Mouse (Mus musculus): ENCODE measurements around the gene Ppm1n. TPM values are rescaled to one million over a fixed set of nuclear protein-coding genes. Genes with fewer than 3 reads are reported as not detected.

Gene Ppm1n
- 0.04 and 1.4 TPM in 2 replicates for polyA plus RNA-seq (2012)

GRCm38 (mm10) chr7:19279581-19280114 lies at the start of gene Ppm1n:
Ppm1n (minus strand) TSS chr7:19280064.

GRCm38 (mm10) chr7:19309884-19310641 lies 30.2 kb upstream of the Ppm1n start, which contains the start of gene Fosb:
Fosb (minus strand) TSS chr7:19310051.

GRCm38 (mm10) chr7:19282385-19282784 lies 2.5 kb upstream of the Ppm1n start, which contains the start of gene Rtn2:
Rtn2 (plus strand) TSS chr7:19282624.

GRCm38 (mm10) chr7:19271238-19272172 lies 8.4 kb downstream of the Ppm1n start, which contains the start of gene Vasp:
Vasp (minus strand) TSS chr7:19271817.

GRCm38 (mm10) chr7:19227883-19228792 lies 51.7 kb downstream of the Ppm1n start, which contains the start of gene Opa3:
Opa3 (plus strand) TSS chr7:19228334.

Other genes with a start within 250 kb of the Ppm1n start
- gene Rsph6a, start 225.4 kb downstream of the Ppm1n start, polyA plus RNA-seq (2012): 0.05 TPM in 1 of 2 replicates, not detected in the other
- gene Dmwd, start 203.8 kb downstream of the Ppm1n start, polyA plus RNA-seq (2012): 41.0 and 66.8 TPM in 2 replicates
- gene Dmpk, start 196.2 kb downstream of the Ppm1n start, polyA plus RNA-seq (2012): 13.5 and 23.0 TPM in 2 replicates
- gene Six5, start 185.5 kb downstream of the Ppm1n start, polyA plus RNA-seq (2012): 13.5 and 23.0 TPM in 2 replicates
- 0.06 TPM in 1 of 2 replicates, not detected in the other for gene Gm4969, start 161.7 kb downstream of the Ppm1n start, polyA plus RNA-seq (2012)
- 16.3 and 20.9 TPM in 2 replicates for gene Fbxo46, start 160.2 kb downstream of the Ppm1n start, polyA plus RNA-seq (2012)
- gene Qpctl, start 130.8 kb downstream of the Ppm1n start, polyA plus RNA-seq (2012): 11.6 and 14.2 TPM in 2 replicates
- gene Snrpd2, start 130.3 kb downstream of the Ppm1n start, polyA plus RNA-seq (2012): 52.2 and 53.2 TPM in 2 replicates
- gene Gipr, start 113.9 kb downstream of the Ppm1n start, polyA plus RNA-seq (2012): 0.02 and 0.15 TPM in 2 replicates
- gene Eml2, start 103.6 kb downstream of the Ppm1n start, polyA plus RNA-seq (2012): 19.2 and 24.7 TPM in 2 replicates
- 0.10 and 0.34 TPM in 2 replicates for gene Gpr4, start 67.5 kb downstream of the Ppm1n start, polyA plus RNA-seq (2012)
- 15.0 and 16.4 TPM in 2 replicates for gene Opa3, start 51.7 kb downstream of the Ppm1n start, polyA plus RNA-seq (2012)
- 292 and 301 TPM in 2 replicates for gene Vasp, start 8.2 kb downstream of the Ppm1n start, polyA plus RNA-seq (2012)
- 0.21 and 0.27 TPM in 2 replicates for gene Rtn2, start 2.6 kb upstream of the Ppm1n start, polyA plus RNA-seq (2012)
- gene Fosb, start 30.0 kb upstream of the Ppm1n start, polyA plus RNA-seq (2012): 1,389 and 2,050 TPM in 2 replicates
- 101 and 103 TPM in 2 replicates for gene Ercc1, start 64.7 kb upstream of the Ppm1n start, polyA plus RNA-seq (2012)
- gene Cd3eap, start 79.4 kb upstream of the Ppm1n start, polyA plus RNA-seq (2012): 27.5 and 29.4 TPM in 2 replicates
- 25.2 and 26.0 TPM in 2 replicates for gene Ppp1r13l, start 79.7 kb upstream of the Ppm1n start, polyA plus RNA-seq (2012)
- 53.5 and 65.8 TPM in 2 replicates for gene Ercc2, start 101.9 kb upstream of the Ppm1n start, polyA plus RNA-seq (2012)
- gene Klc3, start 124.0 kb upstream of the Ppm1n start, polyA plus RNA-seq (2012): 0.63 and 0.65 TPM in 2 replicates
- gene Ckm, start 124.7 kb upstream of the Ppm1n start, polyA plus RNA-seq (2012): 3.2 and 3.9 TPM in 2 replicates
- 76.5 and 81.2 TPM in 2 replicates for gene Mark4, start 178.8 kb upstream of the Ppm1n start, polyA plus RNA-seq (2012)
- 8.3 and 12.5 TPM in 2 replicates for gene Exoc3l2, start 183.3 kb upstream of the Ppm1n start, polyA plus RNA-seq (2012)
- 5.2 and 5.9 TPM in 2 replicates for gene Bloc1s3, start 228.3 kb upstream of the Ppm1n start, polyA plus RNA-seq (2012)
- 181 and 197 TPM in 2 replicates for gene Trappc6a, start 228.3 kb upstream of the Ppm1n start, polyA plus RNA-seq (2012)
- gene Nkpd1, start 237.8 kb upstream of the Ppm1n start, polyA plus RNA-seq (2012): 0.23 and 0.40 TPM in 2 replicates